Mouse (Mus musculus) liver, postnatal 0 days (tissue): Measurements from ENCODE around the gene Ache.

Source experiments
- CTCF ChIP-seq: sonication (generic); IDR thresholded peaks from 2 replicates; pipeline ENCODE4 v1.5.1; 2016; ENCODE audit warnings: antibody characterized with exemption, low read depth
- EP300 ChIP-seq: IDR thresholded peaks from 2 replicates; pipeline ENCODE4 v1.6.1; 2016; ENCODE audit warnings: antibody characterized with exemption, low read depth, mild to moderate bottlenecking

GRCm38 (mm10) chr5:137293839-137294743, 6.8 kb downstream of the Ache start, which contains the start of gene Ufsp1:
- peak; percentile 49; the same call in 1 of the 2 replicates for TF ChIP-seq EP300
- TF ChIP-seq CTCF: no peak
